Mouse (Mus musculus) ovary, adult 18-20 months (tissue): ENCODE data around the gene Bok.

ENCODE experiments used
- DNase-seq: peaks from one replicate; pipeline ENCODE4 v3.0.0; 2022; ENCODE audit warnings: low spot score, mixed read lengths

Gene Bok

DNA sequence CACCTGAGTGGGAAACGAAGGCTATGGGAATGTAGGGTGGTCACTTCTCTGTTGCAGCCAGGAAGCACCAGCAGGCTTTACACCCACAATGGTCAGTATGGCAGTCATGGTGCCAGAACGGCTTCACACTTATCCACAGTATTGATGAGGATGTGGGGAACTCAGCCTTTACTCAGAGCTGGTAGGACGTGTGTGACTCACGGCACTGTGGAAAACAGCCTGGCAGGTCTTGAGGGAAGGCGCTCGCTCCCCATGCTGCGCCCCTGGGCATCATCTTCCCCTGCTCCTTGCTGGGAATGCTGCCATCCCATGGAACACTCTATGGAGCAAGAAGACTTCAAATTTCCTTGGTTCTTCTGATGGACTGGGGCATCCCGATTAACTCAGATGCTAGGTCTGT, 5.6 kb downstream of the Bok start:
- no peak for DNase-seq

DNA sequence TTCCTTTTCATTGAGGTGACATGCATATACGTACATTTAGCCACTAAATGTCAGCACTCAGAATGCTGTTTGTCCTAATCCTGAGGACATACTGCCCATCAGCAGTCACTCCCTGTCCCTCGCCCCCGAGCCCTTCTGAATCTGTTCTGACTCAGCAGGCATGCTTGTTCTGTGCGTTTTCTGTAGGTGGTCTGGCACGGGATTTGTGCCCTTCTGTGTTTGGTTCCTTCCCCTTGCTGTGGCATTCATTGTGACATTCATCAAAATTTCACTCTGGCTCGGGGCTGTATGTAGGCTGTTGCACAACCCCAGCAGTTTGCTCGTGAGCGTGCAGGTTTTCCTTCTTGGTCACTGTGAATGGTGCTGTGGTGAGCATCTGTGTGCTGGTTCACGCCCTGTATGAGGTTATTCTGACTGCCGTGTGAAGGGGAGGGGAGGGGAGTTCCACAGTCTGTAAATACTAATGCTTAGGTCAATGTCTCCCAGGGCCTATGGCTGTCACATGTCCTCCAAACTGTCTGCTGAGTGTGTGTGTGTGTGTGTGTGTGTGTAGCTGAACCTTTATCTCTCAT, 6.4 kb downstream of the Bok start:
- DNase-seq: no peak

DNA sequence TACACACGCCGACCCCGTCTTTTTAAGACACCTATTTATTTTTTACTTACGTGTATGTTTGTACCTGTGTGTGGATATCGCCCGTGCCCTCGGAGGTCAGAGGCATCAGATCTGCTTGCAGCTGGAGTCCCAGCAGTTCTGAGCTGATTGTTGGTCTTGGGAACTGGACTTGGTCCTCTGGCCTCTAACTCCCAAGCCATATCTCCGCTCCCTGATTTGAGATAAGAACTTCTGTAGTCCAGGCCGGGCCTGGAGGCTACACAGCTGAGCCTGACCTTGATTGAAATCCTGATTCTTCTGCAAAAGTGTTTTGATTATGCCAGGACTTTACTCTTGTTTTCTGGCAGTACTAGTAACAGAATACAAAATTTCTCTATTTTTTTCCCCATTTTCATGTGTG, 7.3 kb downstream of the Bok start:
- DNase-seq: peak; percentile 62

DNA sequence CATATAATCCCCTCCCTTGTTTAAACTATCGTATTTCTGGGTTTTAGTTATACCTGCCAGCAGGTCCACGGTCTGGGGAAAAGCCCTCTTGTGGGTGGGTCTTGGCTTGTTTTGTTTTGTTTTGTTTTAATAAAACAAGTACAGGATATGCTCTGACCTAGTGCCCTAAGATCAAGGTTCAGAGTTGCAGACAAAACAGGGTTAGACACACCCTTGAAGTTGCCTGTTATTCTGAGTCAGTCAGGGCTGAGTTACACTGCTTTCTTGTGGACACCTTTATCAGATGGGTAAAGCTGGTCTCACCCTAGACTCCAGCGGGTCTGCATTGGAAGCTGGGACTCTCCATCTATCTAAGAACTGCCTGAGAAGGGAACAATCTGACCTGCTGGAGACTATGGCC, 8.0 kb downstream of the Bok start:
- DNase-seq: no peak

DNA sequence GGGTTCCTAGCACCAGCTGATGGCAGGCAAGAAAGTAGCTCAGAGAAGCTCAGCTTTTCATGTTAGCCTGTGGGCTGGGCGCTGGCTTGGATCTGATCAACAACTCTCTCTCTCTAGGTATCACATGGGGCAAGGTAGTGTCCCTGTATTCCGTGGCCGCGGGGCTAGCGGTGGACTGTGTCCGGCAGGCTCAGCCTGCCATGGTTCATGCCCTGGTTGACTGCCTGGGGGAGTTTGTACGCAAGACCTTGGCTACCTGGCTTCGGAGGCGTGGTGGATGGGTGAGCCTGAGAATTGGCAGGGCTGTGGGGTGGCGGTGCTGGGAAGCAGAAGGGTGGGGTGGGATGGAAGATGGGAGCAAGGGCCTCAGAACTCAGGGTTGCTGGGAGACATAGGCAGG, 8.5 kb downstream of the Bok start:
- DNase-seq: no peak

DNA sequence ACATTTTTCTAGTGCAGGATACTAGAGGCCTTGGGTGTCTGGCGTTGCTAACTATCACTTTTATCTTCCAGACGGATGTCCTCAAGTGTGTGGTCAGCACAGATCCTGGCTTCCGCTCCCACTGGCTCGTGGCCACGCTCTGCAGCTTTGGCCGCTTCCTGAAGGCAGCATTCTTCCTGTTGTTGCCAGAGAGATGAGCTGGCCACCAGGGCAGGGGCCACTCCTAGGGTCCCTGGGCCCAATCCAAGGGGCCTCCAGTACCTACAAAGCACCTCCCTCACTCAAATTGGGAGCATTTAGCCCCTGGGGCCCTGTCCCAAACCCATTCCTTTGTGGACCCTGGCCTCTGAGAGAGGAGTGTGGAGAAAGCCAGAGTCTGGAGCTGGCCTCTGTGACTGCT, 9.5 kb downstream of the Bok start:
- DNase-seq: peak; percentile 40

DNA sequence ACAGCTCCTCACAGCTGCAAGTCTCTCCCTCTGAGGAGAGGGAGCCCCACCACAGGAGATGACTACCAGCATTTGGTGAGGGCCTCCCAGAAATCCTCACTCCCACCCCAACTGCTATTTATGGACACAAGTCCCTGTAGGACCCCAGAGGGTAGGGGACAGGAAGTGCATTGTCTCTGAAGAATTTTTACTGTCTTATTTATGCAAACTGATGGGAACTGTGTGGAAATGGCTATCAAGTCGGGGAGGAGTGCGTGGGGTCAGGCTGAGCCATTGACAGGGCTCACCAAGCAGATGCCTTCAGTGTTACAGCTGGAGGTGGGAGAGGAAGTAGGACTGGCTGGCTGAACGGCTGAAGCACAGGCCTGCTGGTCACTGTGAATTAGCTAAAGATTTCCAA, 11.9 kb downstream of the Bok start:
- DNase-seq: no peak

DNA sequence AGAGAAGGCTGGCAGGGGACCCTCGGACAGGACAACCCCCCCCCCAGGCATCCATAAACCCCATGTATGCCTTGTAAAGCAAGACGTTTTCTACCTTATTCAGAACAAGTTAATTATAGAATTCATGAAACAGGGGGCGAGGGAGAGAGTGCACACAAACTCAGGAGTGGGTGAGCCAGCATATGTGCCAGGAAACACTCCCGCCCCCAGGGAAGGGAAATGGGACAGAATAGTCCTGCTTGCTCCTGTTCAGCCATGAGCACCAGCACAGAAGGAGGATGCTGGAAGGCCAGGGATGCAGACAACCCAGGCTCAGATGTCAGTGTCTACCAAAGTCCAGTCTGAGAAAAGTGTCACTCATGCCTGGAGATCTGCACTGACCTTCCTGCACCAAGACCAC, 13.7 kb downstream of the Bok start:
- DNase-seq: no peak

DNA sequence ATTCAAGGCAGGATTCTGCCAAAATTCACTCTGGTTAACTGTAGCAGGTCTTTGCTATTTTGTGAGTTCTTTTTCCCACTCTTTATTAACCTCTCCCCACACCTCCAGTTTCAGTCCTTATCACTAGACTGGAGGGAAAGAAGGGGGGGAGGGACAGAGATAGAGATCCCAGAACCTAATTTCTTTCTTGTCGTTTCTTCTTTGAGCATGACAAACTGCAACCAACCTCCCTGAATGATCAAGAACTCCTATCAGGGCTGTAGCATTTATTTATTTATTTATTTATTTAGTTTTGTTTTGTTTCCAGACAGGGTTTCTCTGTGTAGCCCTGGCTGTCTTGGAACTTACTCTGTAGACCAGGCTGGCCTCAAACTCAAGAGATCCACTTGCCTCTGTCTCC, 16.6 kb downstream of the Bok start:
- no peak for DNase-seq

DNA sequence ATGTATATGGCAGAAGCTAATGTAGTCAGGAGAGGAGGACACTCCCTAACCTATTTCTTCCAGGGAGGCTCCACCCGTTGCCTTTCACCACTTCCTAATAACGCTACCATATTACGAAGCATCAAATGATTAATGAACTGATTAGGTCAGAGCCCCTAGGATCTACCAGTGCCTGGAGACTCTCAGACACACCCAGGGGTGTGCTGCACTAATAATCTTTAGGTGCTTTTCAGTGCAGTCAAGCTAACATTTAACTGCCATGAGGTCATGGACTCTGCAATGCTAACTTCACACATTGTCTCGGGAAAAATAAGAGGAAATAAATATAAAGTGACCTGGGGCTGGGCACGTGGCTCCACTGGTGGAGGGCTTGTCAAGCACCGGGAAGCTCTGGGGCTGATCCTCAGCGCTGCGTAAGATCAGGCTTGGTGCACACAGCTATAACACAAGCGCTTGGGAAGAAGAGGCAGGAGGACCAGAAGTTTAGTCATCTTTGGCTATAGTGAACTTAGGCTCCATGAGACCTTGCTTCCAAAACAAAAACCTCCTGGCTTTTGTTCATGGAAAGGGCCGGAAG, 18.1 kb downstream of the Bok start:
- no peak for DNase-seq

DNA sequence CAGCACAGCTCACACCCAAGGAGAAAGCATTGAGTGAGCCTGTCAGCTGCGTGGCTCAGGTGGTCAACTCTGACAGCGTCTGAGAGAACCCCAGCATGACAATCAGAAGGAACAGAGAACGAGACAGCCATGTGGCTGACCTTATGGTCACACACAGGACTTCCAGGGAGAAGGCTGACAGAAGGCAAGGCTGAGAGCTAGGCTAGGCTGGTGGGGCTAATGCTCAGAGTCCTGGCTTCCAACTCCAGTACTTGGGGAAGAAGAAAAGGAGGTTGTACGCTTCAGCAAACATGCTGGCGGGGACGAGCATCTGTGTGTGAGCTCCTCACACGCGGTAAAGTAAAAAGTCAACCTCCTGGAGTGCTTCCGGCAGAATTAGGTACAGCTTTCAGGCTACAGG, 18.9 kb downstream of the Bok start:
- no peak for DNase-seq

DNA sequence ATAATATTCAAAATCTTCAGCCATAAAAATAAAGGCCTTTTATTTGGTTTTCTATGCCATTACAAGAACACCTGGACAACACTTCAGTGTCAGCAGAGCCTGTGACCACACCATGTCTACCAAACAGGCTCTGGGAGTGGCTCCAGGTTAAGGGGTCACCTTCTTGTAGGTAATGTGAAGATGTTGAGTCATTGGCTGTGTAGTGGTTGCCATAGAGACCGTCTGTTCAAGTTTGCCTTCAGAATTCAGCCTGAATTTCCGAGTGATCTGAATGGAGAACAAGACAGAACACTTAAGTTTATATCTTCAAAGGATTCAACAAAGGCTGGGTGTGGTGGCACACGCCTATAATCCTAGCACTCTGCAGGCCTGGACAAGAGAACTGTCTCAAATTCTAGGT, 19.9 kb downstream of the Bok start:
- no peak for DNase-seq

DNA sequence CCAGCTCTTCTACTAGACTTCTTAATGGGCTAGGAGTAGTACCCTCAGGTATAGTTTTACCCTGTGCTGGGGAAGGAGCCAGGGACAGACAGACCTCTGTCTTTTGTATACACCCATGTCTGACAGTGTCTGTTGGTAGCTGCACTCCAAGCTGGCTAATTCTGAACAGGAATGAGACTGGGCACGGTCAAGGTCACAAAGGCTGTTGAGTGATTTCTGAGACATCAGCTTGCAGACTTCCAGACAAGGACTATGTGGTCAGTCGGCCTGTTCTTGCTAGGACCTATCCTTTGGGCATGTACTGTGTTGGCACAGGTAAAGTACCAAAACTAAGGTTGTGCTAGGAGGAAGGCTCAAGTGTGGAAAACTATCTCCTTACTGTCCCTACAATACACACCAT, 30.7 kb downstream of the Bok start:
- DNase-seq: no peak

DNA sequence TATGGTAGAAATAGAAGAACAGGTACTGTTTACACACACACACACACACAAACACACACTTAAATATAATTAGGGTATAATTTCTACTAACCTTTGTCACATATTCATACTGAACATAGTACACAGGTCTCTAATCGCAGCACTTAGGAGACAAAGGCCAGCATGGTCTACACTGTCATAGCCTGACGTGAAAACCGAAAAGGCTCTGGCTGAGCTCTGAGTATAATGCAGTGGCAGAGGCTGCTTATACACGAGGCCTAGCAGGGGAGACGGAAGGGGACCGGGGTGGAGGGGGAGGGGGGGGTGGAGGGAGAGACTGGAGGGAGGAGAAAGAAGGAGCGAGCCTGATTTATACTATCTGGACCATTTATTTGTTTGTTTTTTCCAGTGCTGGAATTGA, 36.1 kb downstream of the Bok start:
- no peak for DNase-seq

DNA sequence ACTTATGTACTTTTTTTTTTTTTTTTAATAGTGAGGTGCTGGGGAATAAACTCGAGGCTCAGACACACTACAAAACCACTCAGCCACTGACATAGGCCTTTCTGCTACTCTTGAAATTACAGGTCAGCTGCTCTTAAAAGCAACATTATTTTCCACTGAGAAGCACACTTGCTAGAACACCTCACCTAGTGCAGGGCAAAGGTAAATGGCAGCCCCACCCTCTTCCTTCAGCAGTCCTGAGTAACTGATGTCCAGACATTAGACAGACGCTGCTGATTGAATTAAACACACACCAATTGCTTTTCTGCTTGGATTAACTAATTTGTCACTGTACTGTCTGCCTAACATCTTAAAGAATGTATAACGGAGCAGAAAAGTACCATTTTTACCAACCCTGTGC, 39.2 kb downstream of the Bok start:
- no peak for DNase-seq

DNA sequence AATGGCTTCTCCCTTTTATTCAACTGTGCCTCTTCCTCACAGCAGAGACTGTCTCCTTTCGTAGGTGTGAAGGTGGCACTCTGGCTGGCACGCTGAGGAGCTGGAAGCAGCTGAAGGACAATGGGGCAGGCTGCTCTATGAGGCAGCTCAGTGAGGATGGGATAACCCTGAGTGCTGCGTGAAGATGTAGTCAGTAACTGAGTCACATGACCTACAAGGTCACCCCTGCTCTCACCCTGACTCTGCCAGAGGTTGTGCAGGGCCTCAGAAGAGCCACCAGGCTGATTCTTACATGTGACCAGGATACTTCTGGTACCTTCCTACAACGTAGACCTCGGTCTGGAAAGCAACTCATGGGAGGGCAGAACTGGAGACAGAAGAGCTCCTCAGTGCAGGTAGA, 40.2 kb downstream of the Bok start:
- DNase-seq: peak; percentile 39

DNA sequence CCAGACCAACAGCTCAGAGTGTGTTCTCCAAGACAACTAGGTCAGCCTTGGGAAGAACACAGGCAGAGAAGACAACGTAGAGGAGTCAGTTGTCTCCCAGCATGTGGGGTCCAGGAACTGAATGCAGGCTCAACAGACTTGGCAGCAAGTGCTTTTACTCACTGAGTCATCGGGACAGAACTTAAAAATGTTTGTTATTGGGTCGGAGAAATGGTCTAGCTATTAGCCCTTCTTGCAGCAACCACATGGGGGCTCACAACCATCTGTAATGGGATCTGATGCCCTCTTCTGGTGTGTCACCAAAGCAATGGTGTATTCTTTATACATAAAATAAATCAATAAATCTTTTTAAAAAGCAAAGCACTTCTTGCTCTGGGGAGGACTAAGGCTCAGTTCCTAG, 40.7 kb downstream of the Bok start:
- no peak for DNase-seq

DNA sequence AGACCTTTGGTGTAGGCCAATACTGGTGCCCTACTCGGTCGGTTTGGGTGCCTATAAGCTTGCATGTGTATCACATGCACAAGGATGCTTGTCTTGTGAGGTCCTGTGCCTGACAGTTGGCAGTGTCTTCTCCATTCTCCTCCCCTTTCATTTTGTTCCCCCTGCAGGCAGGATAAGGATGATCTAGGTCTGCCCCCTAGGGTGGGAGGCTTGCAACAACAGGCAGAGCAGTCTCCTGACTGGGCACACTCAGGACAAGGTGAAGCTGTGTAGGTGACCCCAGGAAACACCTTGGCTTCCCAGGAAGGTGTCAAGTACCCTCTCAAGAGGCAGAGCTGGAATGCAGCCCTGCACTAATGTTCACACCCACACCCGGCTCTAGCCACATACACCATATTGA, 41.5 kb downstream of the Bok start:
- peak; percentile 36 for DNase-seq

DNA sequence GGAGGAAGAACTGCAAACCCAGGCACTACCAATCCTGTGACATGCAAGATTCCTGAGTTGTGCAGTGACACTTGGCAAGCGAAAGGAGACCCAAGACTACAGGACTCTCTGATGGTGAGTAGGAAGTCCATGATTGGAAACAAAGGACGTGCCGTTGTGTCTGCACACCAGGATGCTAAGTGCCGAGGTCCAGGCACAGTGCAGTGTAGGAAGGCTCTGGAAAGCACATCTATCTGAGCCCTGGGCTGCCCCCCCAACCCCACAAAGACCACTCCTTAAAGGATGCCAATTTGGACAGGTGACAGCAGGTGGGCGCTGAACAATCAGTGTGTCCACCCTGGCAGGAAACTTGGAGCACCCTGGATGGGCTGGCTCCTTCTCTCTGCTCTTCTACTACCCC, 45.6 kb downstream of the Bok start:
- DNase-seq: no peak

DNA sequence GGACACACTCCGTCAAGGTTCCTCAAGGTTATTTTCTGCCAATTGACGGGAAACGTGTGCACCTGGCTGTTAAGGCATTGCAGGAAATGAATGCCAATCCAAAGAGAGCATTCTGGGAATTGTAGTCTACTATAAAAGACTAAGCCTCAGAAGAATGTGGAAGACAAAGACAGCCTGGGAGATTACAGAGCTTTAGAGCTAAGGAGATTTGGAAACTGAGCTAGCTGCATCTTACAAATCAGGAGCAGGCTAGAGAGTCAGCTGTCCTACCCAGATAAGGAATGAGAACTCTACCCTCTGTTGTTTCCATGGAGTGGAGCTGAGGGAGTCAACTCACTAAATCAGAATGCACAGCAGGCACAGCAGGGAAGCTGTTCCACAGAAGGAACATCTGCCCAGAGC, 46.4 kb downstream of the Bok start:
- no peak for DNase-seq

DNA sequence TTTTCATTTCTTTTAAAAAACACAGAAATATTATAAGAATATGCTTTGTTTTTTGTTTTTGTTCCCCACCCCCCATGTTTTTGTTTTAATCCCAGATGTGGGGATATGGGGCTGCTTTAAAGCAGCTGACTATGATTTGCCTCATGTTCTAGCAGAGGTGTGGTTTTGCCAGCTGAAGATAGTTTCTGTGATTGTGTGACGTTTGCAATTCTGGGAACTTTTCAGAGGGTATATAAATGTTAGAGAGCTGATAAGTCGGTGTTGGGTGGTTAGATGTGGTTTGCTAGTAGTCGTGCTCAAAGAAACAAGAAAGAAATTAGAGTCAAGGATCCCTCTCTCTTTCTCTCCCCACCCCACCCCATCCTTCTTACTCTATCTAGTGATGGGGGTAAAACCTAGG, 50.4 kb downstream of the Bok start:
- no peak for DNase-seq

DNA sequence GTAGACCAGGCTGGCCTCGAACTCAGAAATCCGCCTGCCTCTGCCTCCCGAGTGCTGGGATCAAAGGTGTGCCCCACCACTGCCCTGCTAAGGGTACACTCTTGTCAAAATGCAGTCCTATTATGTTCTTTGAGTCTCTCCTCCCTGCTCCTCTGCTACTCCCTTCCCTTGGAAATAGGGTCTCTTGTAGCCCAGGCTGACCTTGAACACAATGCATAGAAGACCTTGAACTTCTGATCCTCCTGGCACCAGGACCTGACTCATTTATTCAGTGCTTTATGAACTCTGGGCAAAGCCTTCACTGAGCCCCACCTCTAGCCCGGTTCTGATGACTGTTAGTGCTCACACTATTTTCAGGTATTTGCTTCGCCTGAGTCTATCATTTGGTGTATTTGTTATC, 52.3 kb downstream of the Bok start:
- DNase-seq: no peak

DNA sequence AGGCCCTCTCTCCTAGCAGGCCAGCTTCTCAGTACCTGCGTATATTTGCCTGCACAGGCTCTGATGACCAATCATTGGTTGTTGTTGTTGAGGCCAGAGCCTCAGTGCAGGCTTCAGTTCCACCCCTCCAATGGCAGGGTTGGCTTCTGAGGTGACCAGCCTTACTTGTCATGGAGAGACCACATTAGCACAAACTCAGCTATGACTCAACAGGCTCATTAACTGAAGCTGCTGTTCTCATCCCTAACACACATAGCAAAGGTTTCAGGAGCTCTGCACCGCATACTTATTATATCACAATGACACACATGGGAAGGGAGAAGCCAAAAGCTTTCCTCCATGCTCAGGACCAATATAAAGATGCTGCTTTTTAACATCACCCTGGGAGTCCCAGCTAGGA, 55.2 kb downstream of the Bok start:
- DNase-seq: no peak

DNA sequence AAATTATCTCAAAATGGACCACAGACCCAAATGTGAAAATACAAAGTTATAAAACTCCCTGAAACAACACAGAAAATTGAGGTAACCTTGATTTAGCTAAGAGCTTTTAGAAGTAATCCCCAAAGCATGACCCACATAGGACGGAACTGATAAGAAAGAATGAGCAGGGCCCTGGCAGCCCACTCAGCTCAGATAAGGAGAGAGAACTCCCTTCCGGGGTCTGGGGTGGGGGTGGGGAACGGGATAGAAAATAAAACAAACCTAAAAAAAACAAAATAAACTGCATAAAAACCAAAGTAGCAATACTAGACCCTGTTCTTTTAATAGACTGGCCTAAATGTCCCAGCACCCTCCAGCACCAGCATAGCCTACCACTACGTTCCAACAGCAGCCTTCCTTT, 56.5 kb downstream of the Bok start:
- DNase-seq: no peak

DNA sequence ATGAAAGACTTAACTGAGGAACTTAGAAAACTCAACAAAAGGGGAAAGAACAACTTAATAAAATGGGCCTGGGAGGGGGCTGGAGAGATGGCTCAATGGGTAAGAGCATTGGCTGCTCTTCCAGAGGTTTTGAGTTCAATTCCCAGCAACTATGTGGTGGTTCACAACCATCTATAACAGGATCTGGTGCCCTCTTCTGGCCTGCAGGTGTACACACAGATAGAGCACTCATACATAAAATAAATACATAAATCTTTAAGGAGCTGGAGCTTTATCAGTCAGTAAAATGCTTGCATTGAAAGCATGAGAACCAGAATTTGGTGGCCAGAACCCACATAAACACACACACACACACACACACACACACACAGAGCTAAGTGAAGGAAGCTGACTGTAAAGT, 57.5 kb downstream of the Bok start:
- no peak for DNase-seq
